Mouse (Mus musculus) naive thymus-derived CD4-positive, alpha-beta T cell, adult 2 months (primary cell): ENCODE measurements around the gene Pomt2.

Source experiments
- DNase-seq: peaks from one replicate; pipeline ENCODE4 v3.0.0-alpha.2; 2011; ENCODE audit warnings: low read depth

The Pomt2 gene

DNA sequence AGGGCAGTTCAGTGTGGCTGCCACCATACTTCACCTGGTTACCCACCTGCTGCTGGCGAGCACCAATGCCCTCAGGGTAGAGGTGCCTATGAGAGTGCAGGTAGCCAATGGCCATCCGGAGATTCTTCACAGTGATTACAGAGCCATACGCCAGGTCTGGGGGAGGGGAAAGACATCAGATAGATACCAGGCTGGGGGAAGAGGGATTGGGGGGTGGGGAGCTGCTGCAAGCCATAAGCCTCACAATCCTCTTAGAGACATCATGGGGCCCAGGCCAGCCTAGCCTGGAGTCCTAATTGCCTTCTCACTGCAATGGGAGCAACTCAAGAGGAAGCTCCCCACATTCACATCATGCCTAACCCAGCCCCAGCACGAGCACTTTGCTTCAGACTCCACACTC is 20.5 kb downstream of the Pomt2 start:
- no peak for DNase-seq

- no peak for DNase-seq
Observed at GRCm38 (mm10) chr12:87121918-87122589, 25.7 kb downstream of the Pomt2 start.

DNA sequence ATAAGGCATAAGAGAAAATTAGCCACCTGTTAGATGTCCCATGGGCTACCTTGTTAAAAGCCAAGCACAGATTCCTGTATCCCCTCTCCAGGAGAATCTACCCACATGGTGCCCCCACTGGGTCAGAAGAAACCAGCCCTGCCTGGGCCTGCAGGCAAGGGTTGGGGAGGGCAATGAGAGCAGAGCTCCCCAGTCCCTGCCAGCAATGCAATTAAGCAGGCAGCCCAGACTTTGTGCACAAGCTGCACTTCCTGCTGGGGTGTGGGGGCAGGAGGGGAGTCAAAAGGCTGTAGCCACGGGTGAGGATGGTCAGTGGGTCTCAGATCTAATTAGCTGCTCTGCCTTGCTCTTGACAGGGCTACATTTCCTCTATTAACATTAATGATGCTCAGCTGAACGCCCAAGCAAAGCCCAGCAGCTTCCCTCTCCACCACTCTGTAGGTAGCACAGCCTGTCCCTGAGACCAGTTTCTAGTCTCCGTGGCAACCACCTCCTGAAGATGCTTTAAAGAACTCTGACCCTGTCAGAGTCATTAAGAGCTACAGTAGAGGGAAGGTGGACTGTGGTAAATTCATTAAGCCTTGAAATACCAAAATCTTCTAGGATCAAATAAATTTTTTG is 40.3 kb downstream of the Pomt2 start:
- DNase-seq: no peak

- DNase-seq: no peak
Observed at GRCm38 (mm10) chr12:87104796-87105195, 43.0 kb downstream of the Pomt2 start.

DNA sequence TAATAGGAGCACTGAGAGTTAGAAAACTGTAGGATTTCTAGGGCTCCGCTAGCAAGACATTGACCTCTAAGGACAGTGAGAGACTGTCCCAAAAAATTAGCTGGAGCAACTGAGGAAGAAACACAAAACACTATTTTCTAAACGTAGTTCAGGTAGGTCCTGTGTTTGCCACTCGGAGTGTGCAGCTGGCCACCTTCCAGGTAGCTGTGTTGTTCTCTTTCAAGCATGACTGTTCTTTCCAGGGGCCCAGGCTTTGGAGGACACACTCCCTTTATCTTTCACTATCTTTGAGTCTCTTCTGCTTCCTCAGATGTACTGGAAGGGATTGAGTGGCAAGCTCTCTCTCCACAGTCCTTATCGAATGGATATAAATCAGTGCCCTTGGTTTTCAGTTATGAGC is 44.3 kb downstream of the Pomt2 start:
- DNase-seq: no peak

DNA sequence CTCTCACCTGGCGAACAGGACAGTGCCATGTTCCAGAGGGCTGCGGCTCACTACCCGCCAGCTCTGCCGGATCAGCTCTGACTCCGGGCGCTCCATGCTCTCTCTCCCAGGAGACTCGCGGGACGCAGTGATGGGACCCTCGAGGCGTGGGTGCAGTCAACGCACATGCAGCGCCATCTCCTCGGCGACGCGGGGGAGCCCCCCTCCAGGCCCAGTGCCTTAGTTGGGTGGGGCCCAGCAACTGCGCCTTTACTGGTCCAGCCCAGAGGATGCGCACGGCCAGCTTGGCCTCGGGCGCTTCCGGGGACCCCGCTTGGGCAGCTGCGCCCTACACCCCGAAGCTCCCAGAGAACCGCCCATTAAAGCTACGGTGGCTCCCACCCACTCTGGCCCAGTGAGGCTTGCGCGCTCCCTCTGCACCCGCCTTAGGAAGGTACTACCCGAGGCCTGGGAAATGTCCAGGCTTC is 45.6 kb downstream of the Pomt2 start, which contains the start of gene Ngb:
Gene Ngb, minus strand, starts transcription at position 375 of the 467 bp plus-strand sequence.
- no peak for DNase-seq

DNA sequence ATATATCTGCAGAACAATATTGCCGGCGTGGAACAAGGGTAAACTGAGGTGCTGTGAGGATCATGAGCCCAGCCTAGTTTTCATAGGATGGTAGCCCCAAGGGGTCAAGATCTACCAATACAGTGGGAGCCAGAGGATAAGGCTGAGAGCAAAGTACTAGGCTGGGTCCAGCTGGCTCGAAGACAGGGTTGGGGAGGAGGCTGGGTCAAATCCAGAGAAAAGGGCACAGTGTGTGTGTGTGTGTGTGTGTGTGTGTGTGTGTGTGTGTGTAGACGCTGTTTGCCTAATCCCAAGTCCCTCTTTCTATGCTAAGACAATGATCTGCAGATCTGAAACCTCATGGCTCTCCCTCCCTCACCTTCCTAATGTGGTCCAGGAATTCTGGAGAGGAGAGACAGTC is 47.4 kb downstream of the Pomt2 start:
- no peak for DNase-seq

DNA sequence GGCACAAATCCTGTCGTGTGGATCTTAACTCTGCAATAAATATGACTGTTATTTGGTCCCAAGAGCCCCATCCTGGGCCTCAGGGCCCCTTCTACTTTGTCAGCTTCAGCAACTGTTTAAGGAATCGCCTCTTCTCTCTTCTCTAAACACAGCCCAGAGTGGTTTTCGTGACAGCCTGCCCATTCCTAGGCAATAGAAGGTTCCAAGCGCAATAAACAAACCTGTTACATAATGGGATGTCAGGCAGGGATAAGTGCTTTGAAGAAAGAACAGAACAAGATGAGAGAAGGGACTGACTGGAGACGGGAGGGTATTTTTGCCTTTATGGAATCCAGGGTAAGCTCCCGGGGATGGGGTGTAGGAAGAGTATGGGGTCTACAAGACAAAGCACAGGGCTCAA is 54.1 kb downstream of the Pomt2 start:
- DNase-seq: no peak

DNA sequence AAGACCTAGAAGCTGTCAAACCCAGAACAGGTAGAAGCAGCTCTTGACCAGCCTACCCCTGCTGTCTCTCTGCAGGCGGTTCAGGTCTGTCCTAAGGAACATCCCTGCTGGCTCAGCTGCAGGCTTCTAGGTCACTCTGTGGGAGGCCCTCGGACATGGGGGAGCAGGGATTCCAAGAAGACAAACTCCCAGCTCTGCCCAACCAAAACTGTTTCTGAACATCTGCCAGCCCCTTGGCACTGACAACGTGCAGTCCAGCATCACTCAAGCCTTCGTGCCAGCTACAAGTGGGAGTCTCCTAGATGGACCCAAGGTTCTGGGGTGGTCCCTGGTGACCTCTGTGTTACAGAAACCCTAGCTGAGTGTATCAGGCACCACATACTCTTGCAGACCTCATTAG is 54.5 kb downstream of the Pomt2 start:
- no peak for DNase-seq

DNA sequence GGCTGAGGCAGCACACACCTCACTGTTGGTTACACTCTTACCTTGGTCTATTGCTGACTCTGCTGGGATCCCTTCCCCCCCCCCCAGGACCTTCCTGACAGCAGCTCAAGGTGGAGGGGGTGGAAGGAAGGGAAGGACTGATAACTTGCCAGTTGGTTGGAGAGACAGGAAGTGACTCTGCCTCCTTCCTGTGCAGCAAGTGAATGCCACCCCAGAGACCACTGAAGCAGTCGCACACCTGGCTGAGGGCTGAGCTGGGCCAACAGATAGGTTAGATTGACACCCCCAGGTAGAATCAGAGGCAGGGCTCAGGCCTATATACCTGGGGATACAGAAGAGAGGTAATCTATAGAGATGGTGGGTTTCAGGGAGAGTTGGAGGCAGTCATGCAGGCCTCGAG is 55.9 kb downstream of the Pomt2 start:
- DNase-seq: no peak

DNA sequence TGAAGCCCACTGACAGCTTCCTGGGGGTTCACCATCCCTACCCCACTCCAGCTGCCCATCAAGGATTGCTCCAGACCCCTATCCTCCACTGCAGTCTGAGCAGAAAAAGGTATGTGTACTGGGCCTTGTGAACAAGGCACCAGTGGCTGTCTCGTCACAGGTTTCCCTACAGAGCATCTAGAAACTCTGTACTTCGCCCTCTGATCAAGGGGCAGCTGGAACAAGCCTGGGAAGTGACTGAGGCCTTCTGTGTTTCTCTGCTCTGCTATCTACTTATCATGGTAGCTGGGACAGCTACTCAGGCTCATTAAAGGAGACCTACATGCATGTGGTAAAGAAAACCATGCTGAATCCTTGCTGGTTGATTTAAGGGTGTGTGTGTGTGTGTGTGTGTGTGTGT is 58.1 kb downstream of the Pomt2 start:
- DNase-seq: no peak

GRCm38 (mm10) chr12:87089255-87089654 is 58.5 kb downstream of the Pomt2 start:
- DNase-seq: no peak

DNA sequence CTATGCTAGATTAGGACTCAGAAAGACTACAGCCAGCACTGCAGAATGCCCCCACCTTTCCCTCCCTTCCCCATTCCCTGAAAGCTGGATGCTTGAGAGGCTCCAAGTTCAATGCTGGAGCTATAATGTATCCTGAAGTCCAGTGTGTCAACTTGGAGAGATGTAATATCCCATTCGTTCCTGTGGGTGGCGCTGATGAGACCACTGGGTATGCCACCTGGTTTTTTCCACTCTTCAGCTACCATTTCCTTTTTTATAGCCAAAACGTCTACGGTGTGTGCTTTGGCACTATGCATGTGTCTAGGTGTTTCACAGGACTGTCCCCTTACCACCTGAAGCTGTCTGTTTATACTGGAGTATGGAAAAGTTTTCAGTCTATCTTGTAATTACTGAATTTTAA is 59.4 kb downstream of the Pomt2 start:
- peak; percentile 7 for DNase-seq

GRCm38 (mm10) chr12:87087236-87087635 is 60.5 kb downstream of the Pomt2 start:
- DNase-seq: no peak

DNA sequence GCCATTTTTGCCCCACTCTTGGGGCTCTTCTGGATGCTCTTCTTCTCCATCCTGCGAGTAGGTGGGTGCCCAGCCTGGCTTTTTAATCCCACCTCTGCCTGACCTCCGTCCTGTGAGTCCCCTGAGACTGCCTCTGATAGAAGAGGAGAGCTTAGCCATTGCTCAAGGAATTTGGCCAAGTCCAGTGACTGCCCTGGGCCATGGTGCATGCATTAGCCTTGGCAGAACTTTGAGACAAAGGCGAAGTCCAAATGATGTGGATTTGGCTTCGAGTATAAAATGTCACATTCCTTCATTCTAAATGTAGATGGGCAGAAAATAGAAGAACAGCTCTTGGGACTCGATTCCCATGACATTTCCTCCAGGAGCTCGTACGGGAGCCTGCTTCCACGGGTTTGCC is 65.0 kb downstream of the Pomt2 start:
- DNase-seq: no peak

GRCm38 (mm10) chr12:87076610-87077009 is 71.2 kb downstream of the Pomt2 start:
- DNase-seq: no peak

- no peak for DNase-seq
Observed at GRCm38 (mm10) chr12:87070520-87070919, 77.2 kb downstream of the Pomt2 start.

- DNase-seq: no peak
Observed at GRCm38 (mm10) chr12:87066429-87066828, 81.3 kb downstream of the Pomt2 start.

DNA sequence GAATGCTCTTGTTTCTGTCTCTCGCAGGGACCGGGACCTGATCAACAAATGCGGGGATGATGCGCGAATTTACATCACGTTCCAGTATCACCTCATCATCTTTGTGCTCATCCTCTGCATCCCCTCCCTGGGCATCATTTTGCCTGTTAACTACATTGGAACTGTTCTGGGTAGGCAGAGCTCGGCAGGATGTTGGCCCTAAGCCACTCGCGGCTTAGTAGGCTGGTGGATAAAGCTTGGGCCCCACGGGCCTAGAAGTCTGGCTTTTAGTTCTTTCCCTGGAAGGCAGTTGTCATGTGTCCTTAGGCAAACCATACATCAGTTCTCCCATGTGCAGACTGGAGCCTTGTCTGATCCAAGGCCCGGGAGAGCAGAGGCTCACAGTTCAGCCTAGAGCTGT is 82.3 kb downstream of the Pomt2 start:
- no peak for DNase-seq

- no peak for DNase-seq
Observed at GRCm38 (mm10) chr12:87057066-87057465, 90.7 kb downstream of the Pomt2 start.
